Mouse (Mus musculus) ES-E14 (cell line): Measurements from ENCODE around the gene H3f3a.

Source experiments
- HCFC1 ChIP-seq: IDR thresholded peaks from 2 replicates; pipeline ENCODE4 v1.6.1; 2012; ENCODE audit warnings: low read length, inconsistent platforms, borderline replicate concordance; ENCODE audit not compliant: insufficient read depth
- ZNF384 ChIP-seq: IDR thresholded peaks from 2 replicates; pipeline ENCODE4 v1.6.1; 2012; ENCODE audit warnings: low read depth, low read length, inconsistent platforms

- no peak for TF ChIP-seq ZNF384
- no peak for TF ChIP-seq HCFC1
Measured at GRCm38 (mm10) chr1:180821101-180821500, 7.4 kb upstream of the H3f3a start.
